In genomic region chr12:29907056-29907455, GRCm38 (mm10) we compare ENCODE assay signal across 9 mouse cellular contexts. TPM values are rescaled to one million over a fixed set of nuclear protein-coding genes. Genes with fewer than 3 reads are reported as not detected.
DNase-seq lines count a peak whose midpoint lies in the region; ATAC-seq and TF ChIP-seq lines count a peak whose summit lies in the region.
"Had no signal": no experiment of that assay in that cellular context is flagged by ENCODE, and none has a peak within 500 bp of the region (broad histone marks: within the 10 kb centered on the region; RNA-seq: fewer than 3 reads in every experiment).

No protein-coding gene starts in this region.

- ATAC-seq in forebrain, embryonic 13.5 days, result 0 out of 2 replicates have a peak, but pooled peaks have one; percentile 65
- peak; percentile 62; the same call in 1 of the 2 replicates for ATAC-seq in forebrain, embryonic 14.5 days
- ATAC-seq in hindbrain, embryonic 16.5 days, result peak; percentile 67
- peak; percentile 85 for ATAC-seq in limb, embryonic 14.5 days (ENCODE audit: low FRiP score, low read depth)

- H3K36me3 ChIP-seq in forebrain, embryonic 13.5 days (ENCODE audit: poor library complexity, severe bottlenecking), result peaks cover 20% of the 10 kb centered on the region
- H3K36me3 ChIP-seq in forebrain, embryonic 10.5 days (replicated peaks), result no peaks in the 10 kb centered on the region
- peaks cover 15% of the 10 kb centered on the region for H3K36me3 ChIP-seq in forebrain, embryonic 14.5 days (ENCODE audit: control insufficient read depth, insufficient read depth, low read length)
- H3K36me3 ChIP-seq in hindbrain, embryonic 16.5 days (ENCODE audit: control insufficient read depth, insufficient read depth, low read length), result 0 out of 2 replicates have a peak, but pooled peaks cover 5% of the 10 kb centered on the region
- no peaks in the 10 kb centered on the region for H3K36me3 ChIP-seq in limb, embryonic 14.5 days (ENCODE audit: control insufficient read depth, insufficient read depth, low read length)
- H3K36me3 ChIP-seq: G1E had no signal

- H3K27ac ChIP-seq in forebrain, embryonic 13.5 days, result no peak overlapping the region
- no peak overlapping the region for H3K27ac ChIP-seq in forebrain, embryonic 10.5 days
- no peak overlapping the region for H3K27ac ChIP-seq in forebrain, embryonic 14.5 days (ENCODE audit: low read depth, low read length)
- H3K27ac ChIP-seq in hindbrain, embryonic 16.5 days (ENCODE audit: low read depth, low read length), result no peak overlapping the region
- no peak overlapping the region for H3K27ac ChIP-seq in limb, embryonic 14.5 days (replicated peaks; ENCODE audit: low read depth, low read length)

- TF ChIP-seq POLR2A in limb, embryonic 14.5 days (IDR thresholded peaks at IDR 0.05; ENCODE audit: borderline replicate concordance, extremely low read depth, insufficient read depth, insufficient read length), result no peak

- 59% methylated on average over 2 of the region's 2 CpGs for WGBS in forebrain, embryonic 13.5 days
- WGBS in forebrain, embryonic 10.5 days, result 39% methylated on average over 2 of the region's 2 CpGs
- 46% methylated on average over 2 of the region's 2 CpGs for WGBS in forebrain, embryonic 14.5 days
- WGBS in hindbrain, embryonic 16.5 days, result 56% methylated on average over 2 of the region's 2 CpGs
- WGBS in limb, embryonic 14.5 days, result 32% methylated on average over 2 of the region's 2 CpGs

- no peak overlapping the region for H3K4me3 ChIP-seq in forebrain, embryonic 13.5 days
- H3K4me3 ChIP-seq in forebrain, embryonic 10.5 days, result no peak overlapping the region
- no peak overlapping the region for H3K4me3 ChIP-seq in forebrain, embryonic 14.5 days (ENCODE audit: low read depth, low read length)
- H3K4me3 ChIP-seq in hindbrain, embryonic 16.5 days (ENCODE audit: low read length), result no peak overlapping the region
- no peak overlapping the region for H3K4me3 ChIP-seq in limb, embryonic 14.5 days (replicated peaks; ENCODE audit: low read length)

- no peaks in the 10 kb centered on the region for H3K4me1 ChIP-seq in forebrain, embryonic 13.5 days
- H3K4me1 ChIP-seq in forebrain, embryonic 10.5 days, result no peaks in the 10 kb centered on the region
- no peaks in the 10 kb centered on the region for H3K4me1 ChIP-seq in forebrain, embryonic 14.5 days (ENCODE audit: control insufficient read depth, insufficient read depth, low read length)
- no peaks in the 10 kb centered on the region; the same call in 1 of the 2 replicates for H3K4me1 ChIP-seq in hindbrain, embryonic 16.5 days (ENCODE audit: control insufficient read depth, insufficient read depth, low read depth, low read length)
- no peaks in the 10 kb centered on the region for H3K4me1 ChIP-seq in limb, embryonic 14.5 days (ENCODE audit: control insufficient read depth, insufficient read depth, low read length)

- H3K27me3 ChIP-seq in forebrain, embryonic 13.5 days, result no peaks in the 10 kb centered on the region
- no peaks in the 10 kb centered on the region for H3K27me3 ChIP-seq in forebrain, embryonic 10.5 days (ENCODE audit: poor library complexity, severe bottlenecking)
- no peaks in the 10 kb centered on the region for H3K27me3 ChIP-seq in forebrain, embryonic 14.5 days (replicated peaks; ENCODE audit: control insufficient read depth, insufficient read depth, low read length)
- H3K27me3 ChIP-seq in hindbrain, embryonic 16.5 days (replicated peaks; ENCODE audit: control insufficient read depth, insufficient read depth, low read length), result no peaks in the 10 kb centered on the region
- no peaks in the 10 kb centered on the region for H3K27me3 ChIP-seq in limb, embryonic 14.5 days (ENCODE audit: control insufficient read depth, insufficient read depth, low read length)

- H3K9ac ChIP-seq in forebrain, embryonic 13.5 days, result no peak overlapping the region
- no peak overlapping the region for H3K9ac ChIP-seq in forebrain, embryonic 14.5 days (ENCODE audit: low read length)
- no peak overlapping the region for H3K9ac ChIP-seq in hindbrain, embryonic 16.5 days (ENCODE audit: low read depth, low read length)
- H3K9ac ChIP-seq in limb, embryonic 14.5 days (ENCODE audit: low read depth, low read length, severe bottlenecking), result no peak overlapping the region

- H3K4me2 ChIP-seq in forebrain, embryonic 13.5 days, result no peak overlapping the region
- no peak overlapping the region for H3K4me2 ChIP-seq in forebrain, embryonic 14.5 days (ENCODE audit: low read length)
- no peak overlapping the region for H3K4me2 ChIP-seq in hindbrain, embryonic 16.5 days (ENCODE audit: low read length)
- no peak overlapping the region for H3K4me2 ChIP-seq in limb, embryonic 14.5 days (replicated peaks; ENCODE audit: low read depth, low read length, severe bottlenecking)

- no peaks in the 10 kb centered on the region for H3K9me3 ChIP-seq in forebrain, embryonic 13.5 days (replicated peaks)
- no peaks in the 10 kb centered on the region for H3K9me3 ChIP-seq in forebrain, embryonic 10.5 days
- no peaks in the 10 kb centered on the region for H3K9me3 ChIP-seq in forebrain, embryonic 14.5 days (replicated peaks; ENCODE audit: control insufficient read depth, low read length)
- H3K9me3 ChIP-seq in hindbrain, embryonic 16.5 days (ENCODE audit: control insufficient read depth, low read length), result no peaks in the 10 kb centered on the region
- H3K9me3 ChIP-seq in limb, embryonic 14.5 days (ENCODE audit: control insufficient read depth, low read length), result no peaks in the 10 kb centered on the region

- DNase-seq in forebrain, embryonic 10.5 days (ENCODE audit: extremely low spot score, low spot score), result no peak
- peak; percentile 68 for DNase-seq in adrenal gland, adult 2 months
- DNase-seq in forebrain, embryonic 14.5 days (ENCODE audit: low spot score), result peak; percentile 75
- peak; percentile 91 for DNase-seq in limb, embryonic 14.5 days (ENCODE audit: low spot score)
- DNase-seq in ovary, postnatal 14 days (ENCODE audit: low spot score), result peak; percentile 59
- DNase-seq in thymus, postnatal 4 days, result no peak

RNA-seq across cellular contexts. Expression of gene Pxdn, which starts 30.4 kb away (rescaled TPM):
- polyA plus RNA-seq in forebrain, embryonic 13.5 days (2015; fragmentation: Nextera tagmentation; extraction: Ambion mirVana), result 30.6 and 37.8 TPM in 2 replicates
- 72.1 and 80.4 TPM in 2 replicates for polyA plus RNA-seq in forebrain, embryonic 10.5 days (2016; fragmentation: Nextera tagmentation; extraction: Ambion mirVana)
- total RNA-seq in adrenal gland, adult 2 months (2021), result 10 to 100 TPM; 50.3 to 59.2 TPM
- 75.0 and 85.7 TPM in 2 replicates for polyA plus RNA-seq in adrenal gland, adult 2 months (2012; rRNA removed)
- polyA plus RNA-seq in forebrain, embryonic 14.5 days (2014; fragmentation: Nextera tagmentation; extraction: Ambion mirVana), result 31.2 and 41.4 TPM in 2 replicates
- polyA plus RNA-seq in hindbrain, embryonic 16.5 days (2015; fragmentation: Nextera tagmentation; extraction: Ambion mirVana), result 35.4 and 57.3 TPM in 2 replicates
- polyA plus RNA-seq in limb, embryonic 14.5 days (2012; rRNA removed), result 175 and 240 TPM in 2 replicates
- polyA plus RNA-seq in limb, embryonic 14.5 days (2014; fragmentation: Nextera tagmentation; extraction: Ambion mirVana), result 145 and 171 TPM in 2 replicates
- polyA plus RNA-seq: G1E had no signal

Comparison
In these comparisons a context has a peak if more than half of its experiments do, and no peak if none do; other contexts are left out.
1. DNase-seq: peak in adrenal gland, adult 2 months (single experiment), forebrain, embryonic 14.5 days (single experiment), limb, embryonic 14.5 days (single experiment) and ovary, postnatal 14 days (single experiment); none in forebrain, embryonic 10.5 days (single experiment) and thymus, postnatal 4 days (single experiment).
2. Peak in every context shown above with its lines, with median percentiles within 50 percentile points of each other: ATAC-seq.